Comparison of ENCODE assay signal across 1 mouse cellular context in the genomic region with DNA sequence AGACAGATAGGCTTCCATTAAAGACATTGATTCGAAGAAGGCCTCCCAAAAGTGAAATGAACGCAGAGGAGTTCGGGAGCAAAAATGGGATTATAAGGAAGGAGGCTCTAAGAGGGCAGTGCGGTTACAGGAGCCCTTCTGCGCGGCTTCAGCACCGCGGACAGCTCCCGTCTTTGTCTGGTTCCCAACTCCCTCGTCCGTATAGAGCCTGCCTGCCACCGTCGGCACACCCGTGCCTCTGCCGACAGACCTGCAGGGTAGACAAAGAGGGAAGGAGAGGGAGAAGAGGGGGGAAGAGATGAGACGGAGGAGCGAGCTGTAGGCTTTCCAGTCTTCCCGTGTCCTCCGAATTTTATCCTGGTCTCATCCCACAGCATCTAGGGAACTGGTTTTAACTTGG.
TF ChIP-seq lines count a peak whose summit lies in the region.

No protein-coding gene starts in this region.

TF ChIP-seq in MEL, 35 proteins besides CTCF, POLR2A, EP300 and RAD21:
- no peak for TF ChIP-seq ELF1 (IDR thresholded peaks at IDR 0.05; ENCODE audit: low read depth, low read length)
- TF ChIP-seq CHD1 (IDR thresholded peaks at IDR 0.05; ENCODE audit: low read depth, low read length): no peak
- no peak for TF ChIP-seq BHLHE40 (IDR thresholded peaks at IDR 0.05; ENCODE audit: borderline replicate concordance, low read depth, low read length)
- TF ChIP-seq POLR2AphosphoS2 (IDR thresholded peaks at IDR 0.05; ENCODE audit: low read length): no peak
- TF ChIP-seq POLR2AphosphoS5 (IDR thresholded peaks at IDR 0.05; ENCODE audit: borderline replicate concordance, low read depth, low read length): no peak
- no peak for TF ChIP-seq USF2 (IDR thresholded peaks at IDR 0.05; ENCODE audit: borderline replicate concordance in 1 of 2, insufficient read depth in 1 of 2, low read depth in 1 of 2, low read length in 2 of 2)
- TF ChIP-seq SIN3A (IDR thresholded peaks at IDR 0.05; ENCODE audit: low read length): no peak
- no peak for TF ChIP-seq NRF1 (IDR thresholded peaks at IDR 0.05; ENCODE audit: insufficient read depth, low read depth, low read length, poor library complexity, severe bottlenecking)
- no peak for TF ChIP-seq UBTF (IDR thresholded peaks at IDR 0.05; ENCODE audit: borderline replicate concordance, insufficient read depth, low read depth, low read length)
- TF ChIP-seq MAFK (IDR thresholded peaks at IDR 0.05; ENCODE audit: borderline replicate concordance, low read depth, low read length): no peak
- no peak for TF ChIP-seq USF1 (IDR thresholded peaks at IDR 0.05; ENCODE audit: low read depth, low read length)
- TF ChIP-seq JUND (IDR thresholded peaks at IDR 0.05; ENCODE audit: low read depth, low read length): no peak
- TF ChIP-seq MXI1 (IDR thresholded peaks at IDR 0.05; ENCODE audit: low read depth, low read length): no peak
- TF ChIP-seq NELFE (IDR thresholded peaks at IDR 0.05; ENCODE audit: low read depth, low read length): no peak
- no peak for TF ChIP-seq ETS1 (IDR thresholded peaks at IDR 0.05; ENCODE audit: low read depth, low read length)
- TF ChIP-seq TAL1 (IDR thresholded peaks at IDR 0.05; ENCODE audit: low read length): no peak
- TF ChIP-seq E2F4 (IDR thresholded peaks at IDR 0.05; ENCODE audit: borderline replicate concordance, low read depth, low read length): no peak
